Mouse (Mus musculus) olfactory bulb, adult 2 months (tissue): ENCODE data around the gene Mcrip2.

ENCODE experiments used
- CTCF ChIP-seq: fragments of 200-500 bp; IDR thresholded peaks from 2 replicates; pipeline ENCODE4 v1.5.1; 2012; ENCODE audit warnings: low read depth, mild to moderate bottlenecking, low read length, moderate library complexity; ENCODE audit not compliant: insufficient read depth
- POLR2A ChIP-seq: fragments of 200-500 bp; IDR thresholded peaks from 2 replicates; pipeline ENCODE4 v1.6.1; 2012; ENCODE audit warnings: mild to moderate bottlenecking, low read depth, low read length, moderate library complexity; ENCODE audit not compliant: insufficient read depth

DNA sequence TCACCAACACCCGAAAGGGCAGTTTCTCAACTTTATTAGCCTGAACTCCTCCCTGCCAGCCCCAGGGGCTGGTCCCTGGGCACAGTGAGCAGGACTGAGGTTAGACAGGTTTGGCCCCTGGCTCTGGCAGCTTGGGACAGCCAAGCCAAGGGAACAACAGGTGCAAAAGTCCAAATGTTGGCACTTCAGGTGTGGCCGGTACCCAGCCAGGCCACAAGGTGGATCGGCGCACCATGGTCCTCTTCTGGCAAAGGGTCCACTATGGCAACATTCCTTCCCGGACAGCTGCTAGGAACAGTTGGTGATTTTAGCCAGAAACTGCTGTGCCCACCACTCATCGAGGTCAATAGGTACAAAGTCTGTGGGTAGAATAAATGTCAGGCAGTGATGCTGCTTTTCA lies 4.9 kb downstream of the Mcrip2 start:
- TF ChIP-seq POLR2A: no peak
- no peak for TF ChIP-seq CTCF
